ENCODE assay signal across 27 mouse cellular contexts in genomic region chr11:49084385-49084784, GRCm38 (mm10). TPM values are rescaled to one million over a fixed set of nuclear protein-coding genes. Genes with fewer than 3 reads are reported as not detected.
DNase-seq lines count a peak whose midpoint lies in the region; ATAC-seq and TF ChIP-seq lines count a peak whose summit lies in the region.
"Had no signal": no experiment of that assay in that cellular context is flagged by ENCODE, and none has a peak within 500 bp of the region (broad histone marks: within the 10 kb centered on the region; RNA-seq: fewer than 3 reads in every experiment).

No protein-coding gene starts in this region.

- H3K27ac ChIP-seq in heart, adult 2 months, result peak overlapping the region; percentile 34; the same call in 1 of the 2 replicates
- H3K27ac ChIP-seq in spleen, adult 2 months (ENCODE audit: insufficient read depth, low read length), result peak overlapping the region; percentile 67
- H3K27ac ChIP-seq in liver, embryonic 14.5 days, result peak overlapping the region; percentile 74
- peak overlapping the region; percentile 57; the same call in 1 of the 2 replicates for H3K27ac ChIP-seq in small intestine, adult 2 months (ENCODE audit: insufficient read depth, low read depth, low read length)
- H3K27ac ChIP-seq: embryonic facial prominence, embryonic 15.5 days; forebrain, embryonic 15.5 days; heart, embryonic 15.5 days; hindbrain, embryonic 15.5 days; limb, embryonic 13.5 days had no signal

- peak overlapping the region; percentile 29; the same call in 1 of the 2 replicates for H3K4me2 ChIP-seq in liver, embryonic 14.5 days (ENCODE audit: low read depth)
- H3K4me2 ChIP-seq: embryonic facial prominence, embryonic 15.5 days; forebrain, embryonic 15.5 days; heart, embryonic 15.5 days; hindbrain, embryonic 15.5 days; limb, embryonic 13.5 days; midbrain, embryonic 11.5 days had no signal

- no peak overlapping the region for H3K4me3 ChIP-seq in heart, adult 2 months
- H3K4me3 ChIP-seq in spleen, adult 2 months (ENCODE audit: extremely low read depth, insufficient read depth, insufficient read length), result no peak overlapping the region
- H3K4me3 ChIP-seq in liver, embryonic 14.5 days (ENCODE audit: insufficient read depth in 1 of 2, low read depth in 2 of 2, low read length in 2 of 2), result no peak overlapping the region
- H3K4me3 ChIP-seq in small intestine, adult 2 months (ENCODE audit: low read depth, low read length), result no peak overlapping the region
- H3K4me3 ChIP-seq: embryonic facial prominence, embryonic 15.5 days; forebrain, embryonic 15.5 days; heart, embryonic 15.5 days; hindbrain, embryonic 15.5 days; limb, embryonic 13.5 days had no signal

- TF ChIP-seq POLR2A in heart, adult 2 months (IDR thresholded peaks at IDR 0.05; ENCODE audit: insufficient read depth, low read depth, low read length), result no peak
- no peak for TF ChIP-seq POLR2A in spleen, adult 2 months (IDR thresholded peaks at IDR 0.05; ENCODE audit: low read depth, low read length)
- TF ChIP-seq POLR2A in small intestine, adult 2 months (IDR thresholded peaks at IDR 0.05; ENCODE audit: low read depth, low read length), result no peak

- no peaks in the 10 kb centered on the region for H3K27me3 ChIP-seq in heart, adult 2 months (ENCODE audit: control insufficient read depth, insufficient read depth, low read length)
- no peaks in the 10 kb centered on the region for H3K27me3 ChIP-seq in spleen, adult 2 months (ENCODE audit: control insufficient read depth, insufficient read depth, low read length)
- H3K27me3 ChIP-seq in liver, embryonic 14.5 days (ENCODE audit: control insufficient read depth, insufficient read depth, low read length), result no peaks in the 10 kb centered on the region
- no peaks in the 10 kb centered on the region for H3K27me3 ChIP-seq in small intestine, adult 2 months (ENCODE audit: control insufficient read depth, insufficient read depth, low read length)
- H3K27me3 ChIP-seq: embryonic facial prominence, embryonic 15.5 days; forebrain, embryonic 15.5 days; heart, embryonic 15.5 days; hindbrain, embryonic 15.5 days had no signal

- no peak for TF ChIP-seq CTCF in heart, adult 2 months (IDR thresholded peaks at IDR 0.05)
- no peak for TF ChIP-seq CTCF in spleen, adult 2 months (IDR thresholded peaks at IDR 0.05; ENCODE audit: extremely low read depth, insufficient read depth, insufficient read length, insufficient replicate concordance)
- no peak for TF ChIP-seq CTCF in liver, embryonic 14.5 days (IDR thresholded peaks at IDR 0.05; ENCODE audit: low read depth)
- TF ChIP-seq CTCF in small intestine, adult 2 months (IDR thresholded peaks at IDR 0.05; ENCODE audit: extremely low read depth, insufficient read length, insufficient replicate concordance, low read depth, low read length), result no peak

- no peaks in the 10 kb centered on the region for H3K79me2 ChIP-seq in heart, adult 2 months (replicated peaks; ENCODE audit: control insufficient read depth, insufficient read depth, low read length)

- WGBS in heart, adult 2 months, result 63% methylated on average over 1 of the region's 1 CpGs
- 68% methylated on average over 1 of the region's 1 CpGs for WGBS in spleen, adult 2 months
- 34% methylated on average over 1 of the region's 1 CpGs for WGBS in liver, embryonic 14.5 days (ENCODE audit: insufficient replicate concordance)
- WGBS in small intestine, adult 2 months, result 60% methylated on average over 1 of the region's 1 CpGs

- H3K9ac ChIP-seq in heart, adult 2 months (ENCODE audit: low read depth, low read length), result peak overlapping the region; percentile 53
- H3K9ac ChIP-seq in liver, embryonic 14.5 days (replicated peaks), result peak overlapping the region; percentile 28
- H3K9ac ChIP-seq: embryonic facial prominence, embryonic 15.5 days; forebrain, embryonic 15.5 days; heart, embryonic 15.5 days; hindbrain, embryonic 15.5 days; limb, embryonic 13.5 days had no signal

- no peaks in the 10 kb centered on the region for H3K9me3 ChIP-seq in liver, embryonic 14.5 days (ENCODE audit: control insufficient read depth, low read length)
- H3K9me3 ChIP-seq: embryonic facial prominence, embryonic 15.5 days; forebrain, embryonic 15.5 days; heart, embryonic 15.5 days; hindbrain, embryonic 15.5 days; limb, embryonic 13.5 days had no signal

- no peak for ATAC-seq in liver, embryonic 14.5 days (ENCODE audit: insufficient read depth)
- ATAC-seq: forebrain, embryonic 15.5 days had no signal

- DNase-seq in heart, adult 2 months, result no peak
- no peak for DNase-seq in heart, adult 8-10 months (ENCODE audit: low spot score)
- no peak for DNase-seq in spleen, adult 2 months (ENCODE audit: low read depth in 1 of 2, low spot score in 2 of 2)
- no peak for DNase-seq in spleen, adult 18-20 months
- DNase-seq in liver, embryonic 14.5 days (ENCODE audit: low read depth in 3 of 3, low spot score in 3 of 3), result no peak
- DNase-seq in adrenal gland, postnatal 10 days, result no peak
- no peak for DNase-seq in cerebellum, adult 11 months
- DNase-seq: adrenal gland, adult 8-10 months; cerebellum, adult 9-11 months; gastrocnemius, postnatal 10 days; lung, postnatal 4 days had no signal

- peaks cover 28% of the 10 kb centered on the region for H3K4me1 ChIP-seq in heart, adult 2 months (ENCODE audit: control insufficient read depth, insufficient read depth, low read length)
- peaks cover 36% of the 10 kb centered on the region for H3K4me1 ChIP-seq in spleen, adult 2 months (ENCODE audit: control insufficient read depth, insufficient read depth, insufficient read length)
- H3K4me1 ChIP-seq in liver, embryonic 14.5 days (replicated peaks; ENCODE audit: control insufficient read depth in 2 of 2, insufficient read depth in 2 of 2, low read length in 1 of 2), result peaks cover 57 to 77% of the 10 kb centered on the region in 2 experiments
- peaks cover 23% of the 10 kb centered on the region for H3K4me1 ChIP-seq in small intestine, adult 2 months (ENCODE audit: control insufficient read depth, insufficient read depth, insufficient read length, low read length)
- H3K4me1 ChIP-seq: forebrain, embryonic 15.5 days; hindbrain, embryonic 15.5 days had no signal

- H3K36me3 ChIP-seq in heart, adult 2 months (ENCODE audit: control insufficient read depth, insufficient read depth, low read length), result peaks cover 14% of the 10 kb centered on the region
- H3K36me3 ChIP-seq in spleen, adult 2 months (ENCODE audit: control insufficient read depth, insufficient read depth, low read length), result no peaks in the 10 kb centered on the region
- H3K36me3 ChIP-seq in liver, embryonic 14.5 days (replicated peaks; ENCODE audit: control insufficient read depth, insufficient read depth, low read depth), result no peaks in the 10 kb centered on the region
- no peaks in the 10 kb centered on the region for H3K36me3 ChIP-seq in small intestine, adult 2 months (ENCODE audit: control insufficient read depth, insufficient read depth, low read length)
- H3K36me3 ChIP-seq: embryonic facial prominence, embryonic 15.5 days; forebrain, embryonic 15.5 days; heart, embryonic 15.5 days; hindbrain, embryonic 15.5 days; limb, embryonic 13.5 days had no signal

- intact Hi-C loops in heart, adult 2 months (cut with DNase I), result no loop called here

- TF ChIP-seq EP300 in heart, adult 2 months (IDR thresholded peaks at IDR 0.05; ENCODE audit: insufficient read depth, low read depth, low read length), result no peak
- no peak for TF ChIP-seq EP300 in liver, embryonic 14.5 days (IDR thresholded peaks at IDR 0.05; ENCODE audit: low read depth)

RNA-seq across cellular contexts. Expression of gene Ifi47, which starts 8.0 kb away (rescaled TPM):
- total RNA-seq in heart, adult 2 months (2021), result 1 to 10 TPM; 2.5 to 3.3 TPM
- polyA plus RNA-seq in heart, adult 2 months (2012; rRNA removed), result 2.6 and 3.3 TPM in 2 replicates
- 1 to 10 TPM; 2.2 to 3.0 (median 2.7) TPM for total RNA-seq in heart, adult 8-10 months (2022)
- 16.8 and 16.9 TPM in 2 replicates for polyA plus RNA-seq in spleen, adult 2 months (2012; rRNA removed)
- 2.4 and 3.2 TPM in 2 replicates for polyA plus RNA-seq in liver, embryonic 14.5 days (2012; rRNA removed)
- polyA plus RNA-seq in liver, embryonic 14.5 days (2014; fragmentation: Nextera tagmentation; extraction: Ambion mirVana), result 6.2 and 7.6 TPM in 2 replicates
- 2.7 and 8.7 TPM in 2 replicates for polyA plus RNA-seq in small intestine, adult 2 months (2012; rRNA removed)
- total RNA-seq in adrenal gland, postnatal 10 days (2021), result 1 to 10 TPM; 5.2 to 5.7 TPM

RNA-seq across cellular contexts. Expression of gene Tgtp2, which starts 20.4 kb away (rescaled TPM):
- 1 to 10 TPM; 1.2 to 6.9 TPM for total RNA-seq in heart, adult 2 months (2021)
- 7.2 and 10.3 TPM in 2 replicates for polyA plus RNA-seq in heart, adult 2 months (2012; rRNA removed)
- total RNA-seq in heart, adult 8-10 months (2022), result 1 to 10 TPM; 2.1 to 3.9 (median 3.1) TPM
- 7.1 and 19.6 TPM in 2 replicates for polyA plus RNA-seq in spleen, adult 2 months (2012; rRNA removed)
- 0.06 and 0.27 TPM in 2 replicates for polyA plus RNA-seq in liver, embryonic 14.5 days (2012; rRNA removed)
- polyA plus RNA-seq in liver, embryonic 14.5 days (2014; fragmentation: Nextera tagmentation; extraction: Ambion mirVana), result 0.35 and 0.51 TPM in 2 replicates
- 0.72 and 1.8 TPM in 2 replicates for polyA plus RNA-seq in small intestine, adult 2 months (2012; rRNA removed)
- total RNA-seq in adrenal gland, postnatal 10 days (2021), result 1 to 10 TPM; 1.2 to 1.3 TPM
- total RNA-seq: gastrocnemius, postnatal 10 days had no signal
- polyA plus RNA-seq: forebrain, embryonic 15.5 days; hindbrain, embryonic 15.5 days; limb, embryonic 13.5 days; midbrain, embryonic 11.5 days had no signal

RNA-seq across cellular contexts. Expression of gene Olfr1396, which starts 30.3 kb away (rescaled TPM):
- 1 to 10 TPM in 1 of 2 experiments, under 1 TPM in 1; 0.97 to 1.4 TPM for total RNA-seq in heart, adult 2 months (2021)
- 4.4 and 9.7 TPM in 2 replicates for polyA plus RNA-seq in heart, adult 2 months (2012; rRNA removed)
- 1 to 10 TPM in 3 of 4 experiments, under 1 TPM in 1; 0.72 to 1.3 (median 1.1) TPM for total RNA-seq in heart, adult 8-10 months (2022)
- polyA plus RNA-seq in spleen, adult 2 months (2012; rRNA removed), result 0.05 and 0.41 TPM in 2 replicates
- not detected in 2 replicates for polyA plus RNA-seq in liver, embryonic 14.5 days (2012; rRNA removed)
- polyA plus RNA-seq in liver, embryonic 14.5 days (2014; fragmentation: Nextera tagmentation; extraction: Ambion mirVana), result not detected in 2 replicates
- polyA plus RNA-seq in small intestine, adult 2 months (2012; rRNA removed), result 0.13 TPM in 1 of 2 replicates, not detected in the other
- total RNA-seq in adrenal gland, postnatal 10 days (2021), result under 1 TPM; 0.27 to 0.45 TPM
- total RNA-seq: common myeloid progenitor, adult 5-6 weeks; gastrocnemius, postnatal 10 days; hematopoietic stem cell, adult 5-6 weeks; layer of hippocampus, adult 8-10 months; left cerebral cortex, postnatal 14 days; neutrophil, adult 5-6 weeks had no signal
- polyA plus RNA-seq: forebrain, embryonic 15.5 days; hindbrain, embryonic 15.5 days; intestine, embryonic 14.5 days; lung, embryonic 16.5 days; midbrain, embryonic 11.5 days; stomach, embryonic 14.5 days had no signal

RNA-seq across cellular contexts. Expression of gene 9930111J21Rik2, which starts 33.3 kb away (rescaled TPM):
- 1 to 10 TPM; 5.5 to 7.1 TPM for total RNA-seq in heart, adult 2 months (2021)
- 1.9 and 4.9 TPM in 2 replicates for polyA plus RNA-seq in heart, adult 2 months (2012; rRNA removed)
- 1 to 10 TPM; 4.7 to 6.0 (median 5.6) TPM for total RNA-seq in heart, adult 8-10 months (2022)
- 10.8 and 11.0 TPM in 2 replicates for polyA plus RNA-seq in spleen, adult 2 months (2012; rRNA removed)
- polyA plus RNA-seq in liver, embryonic 14.5 days (2012; rRNA removed), result 0.34 and 0.56 TPM in 2 replicates
- polyA plus RNA-seq in liver, embryonic 14.5 days (2014; fragmentation: Nextera tagmentation; extraction: Ambion mirVana), result 0.51 and 0.57 TPM in 2 replicates
- 0.48 and 0.85 TPM in 2 replicates for polyA plus RNA-seq in small intestine, adult 2 months (2012; rRNA removed)
- 1 to 10 TPM; 3.2 TPM for total RNA-seq in adrenal gland, postnatal 10 days (2021)

RNA-seq across cellular contexts. Expression of gene Olfr1395, which starts 57.7 kb away (rescaled TPM):
- not detected for total RNA-seq in heart, adult 2 months (2021)
- polyA plus RNA-seq in heart, adult 2 months (2012; rRNA removed), result 0.12 TPM in 1 of 2 replicates, not detected in the other
- total RNA-seq in heart, adult 8-10 months (2022), result not detected
- not detected in 2 replicates for polyA plus RNA-seq in spleen, adult 2 months (2012; rRNA removed)
- polyA plus RNA-seq in liver, embryonic 14.5 days (2012; rRNA removed), result not detected in 2 replicates
- not detected in 2 replicates for polyA plus RNA-seq in liver, embryonic 14.5 days (2014; fragmentation: Nextera tagmentation; extraction: Ambion mirVana)
- not detected in 2 replicates for polyA plus RNA-seq in small intestine, adult 2 months (2012; rRNA removed)
- not detected for total RNA-seq in adrenal gland, postnatal 10 days (2021)
- total RNA-seq: adrenal gland, adult 8-10 months; common myeloid progenitor, adult 5-6 weeks; gastrocnemius, postnatal 10 days; hematopoietic stem cell, adult 5-6 weeks; layer of hippocampus, adult 8-10 months; left cerebral cortex, postnatal 14 days; neutrophil, adult 5-6 weeks had no signal
- polyA plus RNA-seq: CD4-positive, CD25-positive, alpha-beta regulatory T cell, adult 4 months; forebrain, embryonic 15.5 days; heart, embryonic 15.5 days; hindbrain, embryonic 15.5 days; intestine, embryonic 14.5 days; limb, embryonic 13.5 days; lung, embryonic 16.5 days; midbrain, embryonic 11.5 days; stomach, embryonic 14.5 days had no signal
